Mouse (Mus musculus): ENCODE measurements at regions not wholly inside any gene's neighbourhood (a gene's known extent, or its start where the extent isn't known, plus 50 kb on each side); places are given as distances from the start of the nearest gene placed in this dataset.

DNA sequence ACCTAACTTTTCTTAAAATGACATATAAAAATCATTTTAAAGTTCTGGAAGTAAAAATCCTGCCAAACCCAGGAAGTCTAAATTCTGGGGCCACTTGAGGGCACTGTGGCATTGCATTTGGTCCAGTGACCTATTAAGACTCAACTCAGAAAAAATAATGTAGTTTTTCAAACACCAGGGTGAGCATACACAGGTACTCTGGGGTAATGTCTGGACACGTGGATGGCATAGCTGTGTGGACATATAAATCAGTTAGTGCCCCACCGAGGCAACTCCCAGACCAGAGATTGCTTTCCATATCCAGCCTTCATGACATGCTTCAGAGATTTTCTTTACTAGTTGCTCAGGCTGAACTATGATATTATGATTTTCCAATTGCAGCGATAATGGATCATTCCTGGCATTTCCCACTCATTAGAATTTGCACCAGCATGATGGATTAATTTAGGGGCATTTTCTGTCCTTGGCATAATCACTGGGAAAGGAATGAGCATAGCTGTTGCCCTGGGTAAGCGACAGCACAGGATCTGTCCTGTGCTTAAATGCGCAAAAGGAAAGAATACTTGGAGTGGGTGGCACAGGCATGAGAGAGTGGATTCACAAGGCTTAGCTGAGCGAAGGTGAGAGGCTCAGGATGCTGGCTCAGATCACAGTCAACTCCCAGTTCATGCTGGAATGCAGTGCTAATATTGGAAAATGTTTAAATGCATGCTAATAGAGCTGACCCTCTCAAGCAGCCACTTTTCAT is 1526.6 kb upstream of the Cdh8 start:
- DNase-seq = no peak

DNA sequence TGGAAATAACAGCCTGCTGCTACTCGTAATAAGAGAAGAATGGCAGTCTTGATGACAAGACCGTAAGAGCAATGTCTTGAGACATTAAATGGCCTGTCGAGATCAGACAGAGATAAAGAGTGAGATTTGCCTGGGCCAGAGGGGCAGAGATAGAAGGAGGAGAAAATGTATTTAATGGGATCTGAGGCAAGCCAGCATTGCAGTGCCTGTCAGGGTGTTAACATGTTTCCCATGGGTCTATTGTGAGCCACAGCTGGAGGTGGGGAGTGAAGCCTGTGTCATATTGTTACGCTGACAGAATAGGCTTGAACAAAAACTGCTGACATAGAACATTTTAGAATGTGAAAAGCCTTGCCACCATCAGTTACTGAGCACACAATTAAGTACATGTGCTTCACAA is 1523.3 kb upstream of the Cdh8 start:
- no peak for DNase-seq

DNA sequence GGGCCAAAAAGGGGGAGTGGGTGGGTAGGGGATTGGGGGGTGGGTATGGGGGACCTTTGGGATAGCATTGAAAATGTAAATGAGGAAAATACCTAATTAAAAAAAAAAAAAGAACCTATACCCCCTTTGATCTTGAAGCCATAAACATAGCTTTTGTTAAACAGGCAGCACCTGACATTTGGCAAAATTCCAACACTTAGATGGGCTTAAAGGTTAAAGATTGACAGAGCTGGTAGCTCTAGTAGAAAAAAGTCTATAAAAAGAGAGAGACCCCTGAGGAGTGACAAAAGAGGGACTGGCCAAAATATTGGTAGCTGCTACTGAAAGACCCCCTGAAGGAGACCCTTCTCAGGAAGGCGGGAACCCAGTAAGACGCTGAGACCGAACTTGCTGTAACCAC is 1474.0 kb upstream of the Cdh8 start:
- DNase-seq = no peak

DNA sequence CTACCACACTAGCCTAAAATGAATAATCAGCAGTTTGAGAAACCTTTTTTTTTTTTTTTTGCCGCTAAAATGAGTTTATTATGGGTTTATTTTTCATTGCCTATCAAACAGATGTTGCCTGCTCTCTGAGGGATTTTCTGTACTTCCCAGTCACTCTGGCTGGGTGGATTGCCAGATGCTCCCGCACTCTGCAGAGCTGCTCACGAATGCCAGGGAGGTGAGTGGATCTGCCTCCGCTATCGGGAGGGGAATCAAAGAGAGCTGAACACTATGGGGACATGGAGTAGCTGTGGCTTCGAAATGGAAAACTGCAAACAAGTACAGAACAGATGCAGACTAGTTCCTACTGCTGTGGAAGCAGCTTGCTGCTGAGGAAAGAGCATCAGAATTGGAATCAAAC is 1449.4 kb upstream of the Cdh8 start:
- no peak for DNase-seq

DNA sequence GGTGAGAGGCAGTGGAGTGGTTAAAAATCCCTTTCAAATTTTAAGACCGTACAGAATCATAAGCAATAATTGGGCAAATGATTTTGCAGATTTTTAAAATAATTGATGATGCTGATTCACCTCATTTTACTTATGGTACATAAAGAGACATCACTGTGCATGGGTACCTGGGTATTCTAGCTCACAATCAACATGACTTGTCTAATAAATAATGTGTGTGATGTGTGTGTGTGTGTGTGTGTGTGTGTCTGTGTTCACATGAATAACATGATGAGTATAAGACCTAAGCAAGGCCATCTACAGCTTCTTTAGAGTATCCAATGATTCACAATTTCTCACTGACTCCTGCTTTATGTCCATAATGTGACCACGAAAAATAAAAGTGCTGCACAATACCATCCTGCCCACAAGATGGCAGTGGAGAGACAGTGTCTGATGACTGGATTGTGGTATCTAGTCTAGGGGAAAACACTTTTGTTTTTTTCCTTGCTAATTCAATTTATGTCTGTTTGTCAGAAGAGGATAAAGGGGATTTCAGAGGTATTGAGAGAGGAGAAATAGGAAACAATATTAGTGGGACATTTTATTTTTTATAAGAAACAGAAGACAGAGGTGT is 1434.7 kb upstream of the Cdh8 start:
- peak; percentile 1 for DNase-seq

Data from lung, postnatal 36 days (tissue).